Mouse (Mus musculus) mesoderm, embryonic 11.5 days (tissue): Measurements from ENCODE around the gene Lrrc66.

Experiments used
- DNase-seq: peaks from one replicate; pipeline ENCODE4 v3.0.0-alpha.2; 2012; ENCODE audit warnings: low read depth, low spot score

Gene Lrrc66

GRCm38 (mm10) chr5:73564038-73564437, 68.3 kb downstream of the Lrrc66 start:
- no peak for DNase-seq

- no peak for DNase-seq
Observed at GRCm38 (mm10) chr5:73558756-73559155, 73.6 kb downstream of the Lrrc66 start.

GRCm38 (mm10) chr5:73556733-73557425, 75.4 kb downstream of the Lrrc66 start:
- DNase-seq, result no peak
